Mouse (Mus musculus) CH12F3 (cell line): ENCODE results near the gene Hacd3.
"Not testable (repeated sequence)": the region's sequence is repeated elsewhere in the genome, so short reads cannot be mapped to it uniquely, and the experiment has no call there.

Experiments
- in situ Hi-C: fragments of 300-500 bp; cut with MboI; formaldehyde crosslinking; loops from 2 replicates; pipeline ENCODE4 v1.14.3; 2020; ENCODE audit warnings: low sequenced_read_pairs

Gene Hacd3

DNA sequence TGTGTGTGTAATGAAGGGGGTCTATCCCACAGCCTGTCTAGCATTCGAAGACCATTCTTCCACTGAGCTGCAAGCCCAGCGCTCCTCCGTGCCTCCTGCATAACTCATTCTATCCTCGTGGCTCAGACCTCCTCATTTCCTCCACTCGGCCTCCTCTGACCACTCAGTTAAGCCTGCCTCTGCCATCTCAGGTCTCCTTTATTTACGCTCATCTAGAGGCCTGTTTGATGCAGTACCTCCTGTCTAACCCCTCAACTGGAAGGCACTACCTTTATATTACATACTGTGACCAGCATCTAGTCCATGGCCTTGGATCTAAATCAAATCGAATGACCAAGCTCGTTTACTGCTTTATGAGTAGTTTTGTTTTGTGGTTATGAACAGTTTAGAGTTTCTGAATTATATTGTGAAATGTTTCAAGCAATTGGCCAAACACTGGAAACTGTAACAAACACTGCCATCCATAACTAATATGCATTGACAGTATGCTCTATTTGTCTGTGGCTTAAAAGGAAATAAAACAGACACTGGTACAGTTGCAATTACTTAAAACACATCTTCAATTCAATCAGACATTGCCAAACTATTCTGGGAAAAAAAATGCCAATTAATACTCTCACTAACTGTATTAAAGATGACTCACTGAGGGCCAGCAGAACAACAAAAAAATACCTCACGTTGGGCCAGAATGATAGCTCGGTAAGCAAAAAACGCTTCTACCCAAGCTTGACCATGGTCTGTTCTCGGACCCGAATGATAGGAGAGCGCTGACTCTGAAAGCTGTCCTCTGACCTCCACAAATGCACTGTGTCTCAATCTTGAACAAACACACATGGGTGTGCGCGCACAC, 4.3 kb downstream of the Hacd3 start:
- in situ Hi-C loops: no loop called here

DNA sequence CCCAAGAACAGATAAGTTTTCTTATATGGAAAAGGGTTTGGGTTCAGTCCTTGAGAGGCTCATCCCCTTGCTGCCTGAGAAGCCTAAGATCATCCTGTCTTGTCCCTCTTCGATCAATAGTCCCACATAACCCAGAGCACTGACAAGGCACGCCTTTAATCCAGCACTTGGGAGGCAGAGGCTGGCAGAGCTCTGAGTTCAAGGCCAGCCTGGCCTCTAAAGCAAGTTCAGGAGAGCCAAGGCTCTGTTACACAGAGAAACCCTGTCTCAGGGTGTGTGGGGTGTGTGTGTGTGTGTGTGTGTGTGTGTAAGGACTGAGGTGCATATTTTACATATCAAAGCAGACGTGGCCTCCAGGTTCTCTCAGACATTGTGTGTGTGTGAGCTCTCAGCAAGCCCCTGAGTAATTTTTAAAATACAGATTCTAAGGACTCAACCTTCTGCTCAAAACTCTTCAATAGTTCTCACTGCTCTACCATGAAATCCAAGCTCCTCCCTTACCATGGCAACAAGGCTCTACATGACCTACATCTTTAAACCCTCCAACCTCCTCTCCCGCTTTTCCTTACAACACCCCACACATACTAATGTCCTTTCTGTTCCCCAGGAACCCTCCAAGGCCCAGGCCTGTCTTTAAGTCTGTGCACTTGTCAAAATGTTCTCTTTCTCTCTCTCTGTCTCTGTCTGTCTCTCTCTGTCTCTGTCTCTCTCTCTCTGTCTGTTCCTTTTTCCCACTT, 5.1 kb downstream of the Hacd3 start:
- in situ Hi-C loops: no loop called here

DNA sequence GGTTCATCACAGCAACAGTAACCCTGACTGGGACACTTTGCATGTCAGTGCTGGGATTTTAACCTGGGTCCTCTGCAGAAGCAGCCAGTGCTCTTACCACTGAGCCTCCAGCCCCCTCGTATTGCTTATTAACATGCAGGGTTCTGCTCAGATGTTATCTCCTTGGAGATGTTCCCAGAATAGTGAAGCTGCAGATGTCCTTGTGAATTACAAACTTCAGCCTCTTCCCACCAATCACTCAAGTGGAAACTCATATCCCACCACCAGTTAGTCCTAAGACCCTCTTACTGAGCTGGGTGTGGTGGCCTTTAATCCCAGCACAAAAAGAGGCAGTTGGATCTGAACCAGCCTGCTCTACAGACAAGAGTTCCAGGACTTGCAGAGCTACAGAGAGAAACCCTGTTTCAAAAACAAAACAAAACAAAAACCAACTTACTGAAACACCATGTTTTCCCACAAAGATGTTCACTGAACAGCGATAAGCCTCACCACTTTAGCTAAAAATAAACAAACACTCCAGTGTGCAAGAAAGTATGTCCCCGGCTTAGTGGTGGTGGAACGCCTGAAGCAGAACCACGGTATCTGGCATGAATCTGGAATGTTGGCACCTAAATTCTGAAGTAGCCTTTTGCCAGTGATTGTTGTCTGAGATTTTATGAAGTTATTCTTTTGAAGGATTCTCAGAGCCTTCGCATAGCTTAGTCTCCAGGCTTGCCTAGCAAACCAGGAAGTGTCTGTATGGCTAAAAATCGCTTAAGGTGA, 5.9 kb downstream of the Hacd3 start:
- in situ Hi-C loops: no loop called here

DNA sequence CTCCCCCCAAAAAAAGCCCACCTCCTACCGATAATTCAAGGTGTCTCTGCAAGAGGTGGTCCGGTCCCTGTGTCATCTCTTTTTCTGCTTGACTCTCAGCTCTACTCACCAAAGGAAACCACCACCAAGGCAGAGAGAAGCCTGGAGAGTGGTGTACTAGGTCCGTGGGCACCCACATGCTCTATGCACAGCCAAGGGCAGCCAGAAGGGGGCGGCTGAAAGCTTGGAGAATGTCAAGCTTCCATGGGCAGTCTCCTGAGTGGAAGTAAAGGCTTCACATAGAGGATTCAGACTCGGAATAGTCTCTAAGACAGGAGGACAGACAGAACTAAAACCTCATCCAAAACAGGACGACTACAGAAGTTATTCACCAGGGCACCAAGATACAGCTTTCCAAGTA, 10.2 kb downstream of the Hacd3 start:
- in situ Hi-C loops: no loop called here

DNA sequence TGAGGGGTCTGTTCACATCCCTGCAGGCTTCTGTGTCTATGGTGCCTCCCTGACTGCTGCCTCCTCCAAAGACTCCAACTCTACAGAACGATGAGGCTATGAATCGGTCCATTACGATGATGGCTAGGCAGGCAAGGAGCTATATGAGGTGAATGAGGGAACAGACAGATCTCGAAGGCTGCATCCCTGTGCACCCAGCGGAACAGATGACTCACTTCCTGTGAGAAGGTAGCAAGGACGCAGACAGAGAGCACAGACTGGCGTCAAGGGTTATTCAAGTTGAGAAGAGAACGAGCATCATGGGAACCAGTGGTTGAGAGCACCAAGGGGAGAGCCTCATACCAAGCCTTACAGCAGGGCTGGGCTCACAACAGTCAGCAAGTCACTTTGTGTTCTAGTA, 10.9 kb downstream of the Hacd3 start:
- in situ Hi-C loops: no loop called here

DNA sequence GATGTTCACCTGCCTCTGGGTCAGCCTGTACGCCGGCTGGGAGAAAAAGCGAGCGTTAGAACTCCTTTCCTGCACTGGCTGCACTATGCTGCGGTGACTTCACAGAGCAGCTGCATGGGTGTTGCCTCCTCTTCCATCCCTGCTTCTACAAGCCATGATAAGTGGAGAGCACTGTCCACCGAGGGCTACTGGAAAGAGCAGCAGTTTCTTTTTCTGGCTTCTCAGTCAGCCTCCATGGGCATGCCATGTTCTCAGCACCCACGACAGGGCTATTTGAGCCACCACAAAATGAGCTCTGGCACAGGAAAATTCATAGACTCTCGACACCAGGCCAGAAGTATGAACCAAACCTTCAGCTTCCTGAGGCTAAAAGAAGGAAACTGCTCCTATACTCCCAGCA, 15.8 kb downstream of the Hacd3 start:
- in situ Hi-C loops: no loop called here

DNA sequence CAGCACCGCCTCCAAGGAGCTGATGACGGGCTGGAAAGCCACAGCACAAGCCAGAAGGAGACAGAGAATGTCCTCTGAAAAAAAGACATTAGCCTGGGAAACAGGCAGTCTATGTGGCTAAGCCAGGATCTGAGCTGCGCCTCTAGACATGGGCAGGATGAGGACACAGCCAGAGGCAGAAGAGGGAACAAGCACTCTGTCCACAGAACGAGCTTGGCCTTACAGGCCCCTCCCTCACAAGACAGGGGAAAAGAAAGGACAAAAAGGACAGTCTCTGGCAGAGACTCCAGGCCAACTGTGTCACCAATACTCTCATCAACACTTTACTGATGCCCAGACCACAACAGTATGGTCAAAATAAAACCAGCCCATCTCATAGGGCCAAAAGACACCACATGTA, 20.0 kb downstream of the Hacd3 start:
- in situ Hi-C loops: no loop called here

DNA sequence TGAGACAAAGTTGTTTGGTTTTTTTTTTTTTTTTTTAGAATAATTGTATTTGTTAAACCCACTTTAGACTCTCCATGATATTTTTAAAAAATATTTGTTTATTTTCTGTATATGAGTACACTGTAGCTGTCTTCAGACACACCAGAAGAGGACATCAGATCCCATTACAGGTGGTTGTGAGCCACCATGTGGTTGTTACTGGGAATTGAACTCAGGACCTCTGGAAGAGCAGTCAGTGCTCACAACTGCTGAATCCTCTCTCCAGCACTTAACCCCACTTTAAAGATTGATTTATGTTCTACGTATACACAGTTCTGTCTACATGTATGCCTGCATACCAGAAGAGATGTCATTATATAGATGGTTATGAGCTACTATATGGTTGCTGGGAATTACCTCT, 26.0 kb downstream of the Hacd3 start:
- in situ Hi-C loops: not testable (repeated sequence)

DNA sequence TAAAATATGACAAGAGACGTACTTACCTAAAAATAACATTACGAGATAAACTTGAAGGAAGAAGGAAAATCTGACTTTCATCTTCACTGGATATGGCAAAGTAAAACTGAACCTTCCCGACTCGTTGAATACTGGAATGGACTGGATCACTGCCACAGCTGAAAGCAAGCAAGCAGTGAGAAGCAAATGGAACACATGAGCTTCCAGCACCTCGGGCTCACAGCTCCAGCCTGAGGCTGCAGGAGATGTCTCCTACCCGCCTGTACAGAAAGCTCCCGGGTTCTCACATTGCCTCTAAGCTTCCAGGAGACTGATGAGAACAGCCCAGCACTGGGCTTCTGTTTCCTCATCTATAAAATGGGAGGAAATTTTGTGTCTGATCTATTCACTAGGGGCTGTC, 31.2 kb downstream of the Hacd3 start:
- in situ Hi-C loops: no loop called here

DNA sequence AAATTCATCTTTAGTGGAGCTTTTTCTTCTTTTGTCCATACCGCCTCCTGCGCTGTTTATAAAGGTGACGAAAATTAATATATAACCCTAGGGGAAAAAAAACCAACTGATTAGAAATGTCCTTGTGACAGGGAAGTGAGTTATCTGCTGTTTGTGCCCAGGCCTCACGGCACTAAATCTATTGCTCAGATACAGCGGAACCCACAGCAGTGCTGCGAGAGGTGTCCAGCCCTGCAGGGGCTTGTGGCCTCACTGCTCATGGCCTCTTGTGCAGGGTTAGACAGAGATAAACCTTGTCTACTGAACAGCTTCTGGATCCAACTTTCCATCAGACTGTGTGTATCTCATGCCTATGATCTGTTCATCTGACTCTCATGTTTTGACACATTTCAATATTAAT, 33.0 kb downstream of the Hacd3 start:
- in situ Hi-C loops: no loop called here

DNA sequence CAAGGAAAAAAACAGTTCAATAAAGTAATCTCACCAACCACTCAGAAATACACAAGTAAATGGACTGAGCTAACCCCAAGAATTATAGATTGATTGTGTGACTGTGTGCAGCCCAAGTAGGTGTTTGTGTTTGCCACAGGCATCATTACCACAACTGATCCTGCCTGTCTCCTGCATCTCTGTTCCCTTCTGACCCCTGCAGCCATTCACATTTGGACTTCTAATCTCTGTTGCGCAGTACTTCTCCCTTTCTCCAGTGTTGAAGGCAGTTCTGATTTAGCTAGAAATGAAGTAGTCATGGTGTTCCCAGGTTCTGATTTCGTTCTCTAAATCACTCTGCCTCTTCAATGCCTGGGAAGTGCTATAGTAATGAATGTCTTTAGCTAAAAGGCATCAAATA, 33.8 kb downstream of the Hacd3 start:
- in situ Hi-C loops: no loop called here

DNA sequence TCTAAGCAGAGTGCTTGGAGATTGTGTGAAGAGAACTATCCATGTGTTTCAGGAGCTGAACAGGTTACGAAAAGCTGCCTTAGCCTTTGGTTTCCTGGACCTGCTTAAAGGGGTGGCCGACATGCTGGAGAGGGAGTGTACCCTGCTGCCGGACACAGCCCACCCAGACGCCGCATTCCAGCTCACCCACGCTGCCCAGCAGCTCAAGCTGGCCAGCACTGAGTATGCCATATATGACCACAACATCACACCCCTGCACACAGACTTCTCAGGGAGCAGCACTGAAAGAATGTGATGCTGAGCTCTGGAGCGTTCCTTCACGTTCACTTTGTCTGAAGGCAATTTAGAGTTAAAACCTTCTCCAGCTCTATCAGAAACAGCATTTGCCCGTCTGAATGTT, 35.7 kb downstream of the Hacd3 start:
- in situ Hi-C loops: no loop called here

DNA sequence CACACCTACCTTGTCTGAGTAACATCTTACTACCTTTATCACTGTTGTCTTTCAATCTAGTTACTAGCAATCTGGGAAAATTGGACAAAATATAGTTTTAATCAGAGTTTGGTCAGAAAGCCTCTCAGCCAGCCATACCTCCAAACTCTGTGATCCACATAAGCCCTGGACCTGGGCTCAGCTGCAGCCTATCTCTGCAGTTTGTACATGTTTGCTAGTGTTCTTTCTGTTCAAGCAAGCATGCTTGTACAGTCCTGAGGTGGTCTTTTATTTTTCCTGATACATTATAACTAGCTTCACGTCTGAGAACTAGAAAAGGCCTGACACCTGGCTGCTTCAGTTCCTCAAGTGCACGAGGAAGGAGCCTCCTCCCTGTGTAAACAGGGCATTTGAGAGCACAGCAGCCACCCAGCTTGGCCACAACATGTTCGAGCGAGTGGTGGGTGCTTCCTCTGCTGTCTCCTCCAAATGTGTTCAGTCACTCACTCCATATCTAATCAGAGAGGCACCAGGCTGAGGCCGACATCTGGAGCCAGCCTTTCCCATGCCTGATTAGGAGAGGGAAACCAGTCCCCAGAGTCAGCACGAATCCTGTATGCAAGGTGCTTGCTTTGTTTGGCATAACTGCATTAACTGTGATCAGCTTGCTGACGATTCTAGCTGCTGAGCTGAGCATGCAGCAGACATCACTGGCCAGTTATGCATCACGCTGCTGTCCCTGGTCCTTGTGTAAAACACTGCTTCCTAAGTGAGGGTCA, 36.3 kb downstream of the Hacd3 start:
- in situ Hi-C loops: no loop called here

DNA sequence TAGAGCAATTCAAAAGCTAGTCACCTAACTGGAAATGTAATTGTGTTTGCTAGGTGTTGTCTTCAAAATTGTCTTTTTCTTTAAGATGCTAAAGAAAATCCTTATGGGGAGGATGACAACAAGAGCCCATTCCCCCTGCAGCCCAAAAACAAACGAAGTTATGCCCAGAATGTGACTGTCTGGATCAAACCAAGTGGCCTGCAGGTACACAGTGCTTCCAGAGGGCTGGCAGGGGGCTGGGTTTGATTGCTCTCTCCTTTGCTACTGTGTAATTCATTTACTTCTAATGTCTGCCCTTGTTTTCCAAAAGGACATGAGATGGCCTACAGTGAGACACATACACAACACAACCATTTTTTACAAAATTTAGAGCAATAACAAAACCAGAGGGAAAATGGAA, 39.6 kb downstream of the Hacd3 start:
- in situ Hi-C loops: no loop called here

DNA sequence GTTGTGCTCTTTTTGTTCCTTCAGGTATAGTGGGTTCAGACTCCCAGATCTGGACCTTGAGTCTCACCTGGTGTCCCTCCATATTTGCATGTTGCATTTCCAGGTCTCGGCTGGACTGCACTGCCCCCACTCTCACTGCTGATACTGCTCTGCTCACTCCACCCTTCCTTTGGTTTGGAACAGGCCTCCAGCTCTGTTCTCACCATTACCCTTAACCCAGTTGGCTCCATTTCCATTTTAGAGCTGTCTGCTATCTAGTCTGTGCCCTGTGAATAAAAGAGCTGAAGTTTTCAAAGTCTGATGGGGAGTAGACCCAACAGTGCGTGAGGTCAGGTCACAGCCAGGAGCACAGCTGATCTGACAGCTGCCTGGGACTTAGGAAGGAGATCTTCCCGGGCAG, 40.9 kb downstream of the Hacd3 start:
- in situ Hi-C loops: no loop called here

DNA sequence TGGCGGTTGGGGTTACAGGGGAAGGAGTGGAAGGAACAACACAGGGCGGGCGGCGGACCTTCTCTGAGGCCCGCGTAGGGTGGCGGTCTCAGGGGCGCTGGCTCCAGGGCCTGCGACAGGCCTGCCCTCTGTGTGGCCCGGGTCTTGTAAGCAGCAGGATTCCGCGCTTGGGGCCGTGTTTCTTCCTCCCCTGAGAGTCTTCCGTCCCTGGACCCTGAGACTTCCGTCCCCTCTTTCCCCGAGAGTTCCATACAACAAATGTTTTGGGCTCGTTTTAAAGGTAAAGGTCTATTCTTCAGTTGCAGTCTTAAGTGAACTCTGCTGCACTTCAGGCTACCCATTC, 60.5 kb downstream of the Hacd3 start:
- in situ Hi-C loops: no loop called here

DNA sequence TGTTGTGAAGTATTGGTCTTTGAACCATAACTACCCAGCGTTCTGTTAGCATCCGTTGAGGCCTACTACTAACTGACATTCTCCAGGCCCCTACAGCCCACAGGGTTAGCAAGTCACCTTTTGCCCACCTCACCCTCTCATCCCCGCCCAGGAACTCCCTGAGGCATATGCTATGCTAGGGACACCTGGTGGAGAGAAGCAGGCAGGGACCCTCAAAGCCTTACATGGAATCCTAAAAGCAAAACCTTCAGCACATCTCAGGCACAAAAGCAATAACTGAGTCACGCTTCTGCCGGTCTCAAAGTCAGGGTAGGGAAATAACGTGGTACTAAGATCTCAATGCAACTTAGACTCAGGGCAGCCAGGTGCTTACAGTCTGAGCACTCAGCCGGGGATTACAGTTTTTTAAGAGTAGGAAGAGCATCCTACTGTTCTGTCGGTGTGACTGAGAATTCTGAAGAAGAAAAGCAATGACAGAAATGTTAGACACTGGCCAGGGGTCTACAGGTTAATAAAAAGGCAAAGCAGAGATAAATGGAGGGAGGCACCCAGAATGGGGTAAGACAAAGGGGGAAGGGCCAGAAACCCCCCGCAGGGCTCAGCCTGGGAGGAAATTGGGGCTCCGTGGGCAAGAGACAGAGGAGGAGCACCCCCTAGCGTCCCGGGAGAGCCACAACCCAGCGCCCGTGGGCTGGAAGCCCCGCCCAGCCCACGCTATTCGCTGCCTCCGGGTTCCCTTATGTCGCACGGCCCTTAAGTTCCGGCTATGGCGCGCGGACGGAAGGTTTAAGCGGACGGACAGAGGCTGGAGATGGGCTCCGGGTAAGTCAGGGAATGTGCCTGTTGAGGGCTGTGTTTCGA, 61.1 kb downstream of the Hacd3 start, which contains the start of gene Ints14:
Gene Ints14 (plus strand): TSS at position 789 of the 861 bp plus-strand sequence.
- in situ Hi-C loops: no loop called here

DNA sequence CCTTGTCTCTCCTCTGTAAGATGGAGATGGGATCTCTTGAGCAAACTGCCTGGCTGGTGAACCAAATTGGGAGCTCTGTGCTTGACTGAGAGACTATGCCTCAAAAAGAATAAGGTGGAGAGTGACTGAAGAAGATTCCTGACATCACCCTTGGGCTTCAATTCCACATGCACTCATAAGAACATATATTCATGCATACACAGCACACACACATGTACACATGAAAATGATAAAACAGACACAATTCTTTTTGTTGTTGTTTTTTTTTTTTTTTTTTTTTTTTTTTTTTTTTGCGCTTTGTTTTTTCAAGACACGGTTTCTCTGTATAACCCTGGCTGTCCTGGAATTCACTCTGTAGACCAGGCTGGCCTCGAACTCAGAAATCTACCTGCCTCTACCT, 64.2 kb downstream of the Hacd3 start:
- in situ Hi-C loops: no loop called here

DNA sequence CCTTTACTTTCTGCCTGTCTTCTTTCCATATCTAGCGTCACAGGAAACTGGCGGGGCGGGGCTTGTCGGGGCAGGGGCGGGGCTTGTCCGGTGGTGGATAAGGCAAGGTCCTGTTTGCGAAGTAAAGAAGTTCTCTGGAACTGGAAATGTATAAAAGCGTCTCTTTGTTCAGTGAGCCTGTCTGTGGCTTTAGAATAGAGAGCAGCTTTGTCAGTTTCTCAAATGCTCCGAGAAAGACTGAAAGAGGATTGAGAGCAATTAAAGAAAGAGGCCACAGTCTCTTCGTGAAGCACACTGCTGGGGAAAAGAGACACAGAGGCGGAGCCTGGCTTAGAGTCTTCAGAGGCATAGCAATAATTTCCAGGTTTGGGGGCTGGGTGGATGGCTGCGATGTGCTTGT, 65.2 kb downstream of the Hacd3 start:
- in situ Hi-C loops: no loop called here

DNA sequence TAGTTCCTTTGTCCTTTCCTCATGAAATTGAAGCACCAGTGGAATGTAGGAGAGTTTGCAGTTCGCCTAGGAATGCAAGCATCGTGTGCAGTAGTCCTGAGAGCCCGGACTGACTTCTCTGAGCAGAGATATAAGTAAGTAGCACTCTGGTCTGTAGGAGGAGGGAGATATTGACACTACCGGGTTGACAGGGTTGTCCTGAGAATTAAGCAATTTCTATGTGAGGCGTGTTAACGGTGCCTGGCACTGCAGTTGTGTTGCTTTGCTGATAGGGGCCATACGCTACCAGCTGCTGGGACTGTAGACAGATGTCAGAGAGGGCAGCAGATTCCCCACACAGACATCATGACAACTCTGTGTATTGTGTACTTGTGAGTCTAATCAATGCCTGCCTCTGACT, 68.3 kb downstream of the Hacd3 start:
- in situ Hi-C loops: no loop called here
